Mouse (Mus musculus) splenic B cell, adult 2 months (primary cell): ENCODE measurements around the gene Folr2.

Source experiments
- DNase-seq: peaks from one replicate; pipeline ENCODE4 v3.0.0-alpha.2; 2011; ENCODE audit warnings: low read depth, low spot score
- H3K27me3 ChIP-seq: 2 replicates; pipeline ENCODE4 v1.6.1; 2012; ENCODE audit warnings: mild to moderate bottlenecking, low read length, moderate library complexity, mixed read lengths; ENCODE audit not compliant: control insufficient read depth, poor library complexity, insufficient read depth, severe bottlenecking
- H3K36me3 ChIP-seq: 2 replicates; pipeline ENCODE4 v1.6.1; 2012; ENCODE audit warnings: mild to moderate bottlenecking, low read length, moderate library complexity, mixed read lengths; ENCODE audit not compliant: control insufficient read depth, poor library complexity, insufficient read depth, severe bottlenecking

Gene Folr2

GRCm38 (mm10) chr7:101880855-101881254 is 23.9 kb upstream of the Folr2 start:
- H3K36me3 ChIP-seq: no peaks in the 10 kb centered on the region
- H3K27me3 ChIP-seq: no peaks in the 10 kb centered on the region
- DNase-seq: no peak

- Histone ChIP-seq H3K36me3 (no peaks in the 10 kb centered on the region), H3K27me3 (no peaks in the 10 kb centered on the region)
- no peak for DNase-seq
Observed at GRCm38 (mm10) chr7:101875978-101876377, 19.0 kb upstream of the Folr2 start.

GRCm38 (mm10) chr7:101871296-101871695 is 14.3 kb upstream of the Folr2 start:
- Histone ChIP-seq H3K36me3 (no peaks in the 10 kb centered on the region), H3K27me3 (no peaks in the 10 kb centered on the region)
- DNase-seq: no peak

GRCm38 (mm10) chr7:101870629-101871028 is 13.6 kb upstream of the Folr2 start, which contains the start of gene Folr1:
Gene Folr1, minus strand, starts transcription at chr7:101870788.
- no peak for DNase-seq
- H3K36me3 ChIP-seq: no peaks in the 10 kb centered on the region
- no peaks in the 10 kb centered on the region; the same call in 1 of the 2 replicates for H3K27me3 ChIP-seq

- no peaks in the 10 kb centered on the region for H3K36me3 ChIP-seq
- no peak for DNase-seq
- no peaks in the 10 kb centered on the region; the same call in 1 of the 2 replicates for H3K27me3 ChIP-seq
Observed at GRCm38 (mm10) chr7:101869163-101869500, 12.1 kb upstream of the Folr2 start.

GRCm38 (mm10) chr7:101868241-101869162 is 11.5 kb upstream of the Folr2 start:
- no peak for DNase-seq
- H3K36me3 ChIP-seq: no peaks in the 10 kb centered on the region

GRCm38 (mm10) chr7:101867482-101867881 is 10.5 kb upstream of the Folr2 start:
- DNase-seq: no peak
- H3K27me3 ChIP-seq: no peaks in the 10 kb centered on the region; the same call in 1 of the 2 replicates
- no peaks in the 10 kb centered on the region for H3K36me3 ChIP-seq

More at GRCm38 (mm10) chr7:101868241-101869162, 11.5 kb upstream of the Folr2 start:
- no peaks in the 10 kb centered on the region; the same call in 1 of the 2 replicates for H3K27me3 ChIP-seq

- no peaks in the 10 kb centered on the region for H3K36me3 ChIP-seq
- DNase-seq: no peak
- no peaks in the 10 kb centered on the region; the same call in 1 of the 2 replicates for H3K27me3 ChIP-seq
Observed at GRCm38 (mm10) chr7:101866491-101867265, 9.7 kb upstream of the Folr2 start.

GRCm38 (mm10) chr7:101863415-101863814 is 6.4 kb upstream of the Folr2 start, which contains the start of gene Anapc15:
Gene Anapc15, plus strand, starts transcription at chr7:101863715.
- Histone ChIP-seq H3K36me3 (no peaks in the 10 kb centered on the region), H3K27me3 (no peaks in the 10 kb centered on the region; the same call in 1 of the 2 replicates)
- DNase-seq: no peak

GRCm38 (mm10) chr7:101862291-101862690 is 5.3 kb upstream of the Folr2 start:
- H3K27me3 ChIP-seq: no peaks in the 10 kb centered on the region; the same call in 1 of the 2 replicates
- DNase-seq: no peak
- no peaks in the 10 kb centered on the region for H3K36me3 ChIP-seq

- no peak for DNase-seq
- Histone ChIP-seq H3K36me3 (no peaks in the 10 kb centered on the region), H3K27me3 (no peaks in the 10 kb centered on the region; the same call in 1 of the 2 replicates)
Observed at GRCm38 (mm10) chr7:101860978-101861377, 4.0 kb upstream of the Folr2 start.

- no peaks in the 10 kb centered on the region for H3K27me3 ChIP-seq
- DNase-seq: no peak
Observed at GRCm38 (mm10) chr7:101858362-101858761, 1.4 kb upstream of the Folr2 start.

GRCm38 (mm10) chr7:101853816-101854215 is 3.2 kb downstream of the Folr2 start:
- no peak for DNase-seq
- no peaks in the 10 kb centered on the region for H3K27me3 ChIP-seq
- H3K36me3 ChIP-seq: no peaks in the 10 kb centered on the region

More at GRCm38 (mm10) chr7:101858362-101858761, 1.4 kb upstream of the Folr2 start:
- no peaks in the 10 kb centered on the region for H3K36me3 ChIP-seq

- H3K27me3 ChIP-seq: no peaks in the 10 kb centered on the region
- H3K36me3 ChIP-seq: no peaks in the 10 kb centered on the region
Observed at GRCm38 (mm10) chr7:101852846-101853245, 4.1 kb downstream of the Folr2 start.

GRCm38 (mm10) chr7:101851689-101852088 is 5.3 kb downstream of the Folr2 start:
- no peaks in the 10 kb centered on the region for H3K36me3 ChIP-seq
- peak; percentile 49 for DNase-seq
- no peaks in the 10 kb centered on the region for H3K27me3 ChIP-seq

More at GRCm38 (mm10) chr7:101852846-101853245, 4.1 kb downstream of the Folr2 start:
- no peak for DNase-seq
